Mouse (Mus musculus) stomach, postnatal 0 days (tissue): ENCODE measurements around the gene Epor. TPM values are rescaled to one million over a fixed set of nuclear protein-coding genes. Genes with fewer than 3 reads are reported as not detected.

Experiments used
- ATAC-seq: fragments of 200-750 bp; cut with Nextera tagmentation; 2 replicates; pipeline ENCODE4 v1.8.0; 2017; ENCODE audit not compliant: low FRiP score, low TSS enrichment
- DNase-seq: peaks from one replicate; pipeline ENCODE4 v3.0.0-alpha.2; 2016; ENCODE audit warnings: low spot score
- H3K27ac ChIP-seq: fragments of 300-500 bp; sonication (generic); replicated peaks from 2 replicates; pipeline ENCODE4 v1.5.1; 2014; ENCODE audit warnings: mild to moderate bottlenecking, control low read depth
- H3K27me3 ChIP-seq: fragments of 300-500 bp; sonication (generic); 2 replicates; pipeline ENCODE4 v1.6.1; 2014; ENCODE audit warnings: low read length; ENCODE audit not compliant: control insufficient read depth, insufficient read depth
- H3K36me3 ChIP-seq: fragments of 300-500 bp; sonication (generic); 2 replicates; pipeline ENCODE4 v1.6.1; 2014; ENCODE audit warnings: low read length, mixed read lengths; ENCODE audit not compliant: control insufficient read depth, insufficient read depth
- H3K4me1 ChIP-seq: fragments of 300-500 bp; sonication (generic); replicated peaks from 2 replicates; pipeline ENCODE4 v1.6.1; 2014; ENCODE audit warnings: antibody characterized with exemption; ENCODE audit not compliant: control insufficient read depth, insufficient read depth
- H3K4me2 ChIP-seq: fragments of 300-500 bp; sonication (generic); replicated peaks from 2 replicates; pipeline ENCODE4 v1.6.1; 2014; ENCODE audit warnings: low read depth, mild to moderate bottlenecking, control low read depth, moderate library complexity
- H3K4me3 ChIP-seq: fragments of 300-500 bp; sonication (generic); 2 replicates; pipeline ENCODE4 v1.5.1; 2014; ENCODE audit warnings: low read depth, low read length, control low read depth
- H3K9ac ChIP-seq: fragments of 300-500 bp; sonication (generic); 2 replicates; pipeline ENCODE4 v1.6.1; 2014; ENCODE audit warnings: mild to moderate bottlenecking, low read length, control low read depth, mixed read lengths
- H3K9me3 ChIP-seq: fragments of 300-500 bp; sonication (generic); 2 replicates; pipeline ENCODE4 v1.6.1; 2016; ENCODE audit warnings: low read length; ENCODE audit not compliant: control insufficient read depth
- CTCF ChIP-seq: IDR thresholded peaks from 2 replicates; pipeline ENCODE4 v1.5.1; 2016; ENCODE audit warnings: antibody characterized with exemption, low read depth, mild to moderate bottlenecking, moderate library complexity
- EP300 ChIP-seq: optimal IDR thresholded peaks from 2 replicates; pipeline ENCODE3; 2016; ENCODE audit warnings: antibody characterized with exemption
- WGBS: fragments of 180-500 bp; shearing (Covaris S2); extraction: QIAGEN DNeasy Blood & Tissue Kit; methylation state at CpG from one replicate; pipeline ENCODE4 v1.1.7; 2014; 5-methylcytosine and 5-hydroxymethylcytosine counted together
- polyA plus RNA-seq: library from polyadenylated mRNA; unstranded; fragments of >200 nt; fragmentation: Nextera tagmentation; extraction: Ambion mirVana; gene quantifications from 2 replicates; pipeline ENCODE4 v1.2.1, GENCODE M21; 2015

Epor gene
- polyA plus RNA-seq, 1 experiment from 2014 or later = 3.4 TPM

DNA sequence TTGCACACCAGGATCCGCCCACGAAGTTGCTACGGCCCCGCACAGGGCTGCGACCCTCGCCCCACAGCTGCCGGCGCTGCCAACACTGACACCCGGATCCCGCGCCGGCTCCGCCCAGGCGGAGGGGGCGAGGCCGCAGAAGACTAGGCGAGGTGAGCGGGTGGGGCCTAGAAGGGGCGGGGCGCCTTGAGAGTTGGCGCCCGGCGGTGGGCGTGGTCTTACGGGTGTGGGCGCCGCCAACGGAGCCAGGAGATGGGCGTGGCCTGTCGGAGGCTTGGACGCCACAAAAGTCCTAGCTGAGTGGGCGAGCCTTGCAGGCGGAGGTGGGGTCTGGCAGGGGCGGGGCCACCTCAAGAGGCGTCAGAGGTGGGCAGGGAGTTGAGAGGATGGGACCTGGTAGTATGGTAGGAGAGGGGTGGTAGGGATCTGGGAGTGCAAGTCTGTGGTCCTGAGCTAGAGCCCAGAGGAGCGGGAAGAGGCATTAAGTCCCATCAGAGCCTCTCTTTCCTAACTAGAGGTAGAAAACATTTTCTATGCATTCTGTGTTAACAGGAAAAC is 45.2 kb downstream of the Epor start, which contains the start of gene Rab3d:
Rab3d (minus strand) TSS at position 158 of the 558 bp plus-strand sequence.
- DNase-seq = peak; percentile 99
- Histone ChIP-seq H3K36me3 (peaks cover 3% of the 10 kb centered on the region; the same call in 1 of the 2 replicates), H3K27ac (peak within 1 kb of the TSS; percentile 99), H3K9me3 (no peaks in the 10 kb centered on the region), H3K27me3 (no peaks in the 10 kb centered on the region), H3K4me2 (peak within 1 kb of the TSS; percentile 90), H3K4me3 (peak within 1 kb of the TSS; percentile 74), H3K4me1 (no peaks in the 10 kb centered on the region), H3K9ac (peak within 1 kb of the TSS; percentile 92)
- TF ChIP-seq EP300 (no peak), CTCF (peak; percentile 13; the same call in 1 of the 2 replicates)
- ATAC-seq = peak; percentile 89
- 1% methylated on average over 30 of the region's 36 CpGs for WGBS

DNA sequence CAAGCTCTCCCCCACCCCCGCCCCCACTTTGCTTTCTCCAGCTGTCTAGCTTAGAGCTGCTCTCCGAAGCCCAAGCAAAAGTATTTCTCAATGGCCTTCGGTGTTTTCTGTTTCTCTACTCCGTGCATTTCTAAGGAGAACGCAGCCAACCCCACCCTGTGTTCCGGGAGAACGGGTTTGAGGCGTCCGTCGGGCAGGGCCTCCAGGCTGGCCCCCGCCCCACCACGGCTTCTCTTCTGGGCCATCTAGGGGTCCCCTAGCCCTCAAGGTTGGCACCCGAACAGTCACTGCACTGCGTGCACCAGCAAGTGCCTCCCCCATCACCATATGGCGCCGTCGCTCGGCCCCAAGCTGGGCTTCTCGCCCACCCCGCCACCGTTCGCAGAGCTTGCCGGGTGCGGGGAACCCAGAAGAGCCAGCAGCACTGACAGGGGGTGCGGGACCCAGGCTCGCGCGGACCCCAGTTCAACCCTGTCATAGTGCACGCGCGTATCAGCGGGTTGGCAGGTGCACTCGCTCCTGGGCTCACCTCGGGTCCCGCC is 45.7 kb downstream of the Epor start:
- Histone ChIP-seq H3K27ac (peak overlapping the region; percentile 99), H3K4me2 (peak overlapping the region; percentile 90), H3K9ac (peak overlapping the region; percentile 92), H3K4me1 (no peaks in the 10 kb centered on the region), H3K27me3 (no peaks in the 10 kb centered on the region), H3K9me3 (no peaks in the 10 kb centered on the region), H3K4me3 (peak overlapping the region; percentile 74), H3K36me3 (peaks cover 3% of the 10 kb centered on the region; the same call in 1 of the 2 replicates)
- DNase-seq (peak; percentile 55), ATAC-seq (peak; percentile 45)
- 2% methylated on average over 35 of the region's 35 CpGs for WGBS
- TF ChIP-seq EP300 = no peak
- no peak for TF ChIP-seq CTCF

DNA sequence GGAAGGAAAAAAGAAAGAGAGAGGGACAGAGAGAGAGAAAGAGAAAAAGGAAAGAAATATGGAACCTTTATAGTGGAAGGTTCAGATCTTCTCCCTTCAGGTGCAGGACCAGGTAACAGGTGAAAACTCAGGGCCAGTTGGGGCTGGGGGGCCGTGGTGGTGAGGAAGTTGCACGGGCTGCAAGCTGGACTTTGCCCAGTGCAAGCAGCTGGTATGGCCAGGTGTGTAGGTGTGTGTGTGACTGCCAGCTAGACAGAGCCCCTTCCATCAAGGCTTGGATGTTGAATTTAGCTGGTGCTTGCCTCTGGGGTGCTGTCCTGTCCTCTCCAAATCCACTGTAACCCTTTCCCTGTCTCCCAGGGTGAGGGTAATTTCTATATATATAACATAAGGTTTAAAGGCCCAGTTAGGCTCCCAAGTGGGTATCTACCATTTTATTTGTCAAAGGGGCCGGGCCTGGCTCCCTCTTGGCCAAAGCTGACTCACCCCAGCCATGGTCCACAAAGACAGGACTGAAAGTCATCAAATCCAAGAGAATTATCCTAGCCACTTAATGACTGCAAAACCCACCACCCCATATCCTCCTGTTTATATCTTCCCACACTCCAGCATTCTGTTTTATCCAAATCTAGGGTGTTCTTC is 46.3 kb downstream of the Epor start:
- whole genome bisulfite sequencing = 43% methylated on average over 3 of the region's 3 CpGs
- peak overlapping the region; percentile 92 for H3K9ac ChIP-seq
- peak; percentile 65 for ATAC-seq

DNA sequence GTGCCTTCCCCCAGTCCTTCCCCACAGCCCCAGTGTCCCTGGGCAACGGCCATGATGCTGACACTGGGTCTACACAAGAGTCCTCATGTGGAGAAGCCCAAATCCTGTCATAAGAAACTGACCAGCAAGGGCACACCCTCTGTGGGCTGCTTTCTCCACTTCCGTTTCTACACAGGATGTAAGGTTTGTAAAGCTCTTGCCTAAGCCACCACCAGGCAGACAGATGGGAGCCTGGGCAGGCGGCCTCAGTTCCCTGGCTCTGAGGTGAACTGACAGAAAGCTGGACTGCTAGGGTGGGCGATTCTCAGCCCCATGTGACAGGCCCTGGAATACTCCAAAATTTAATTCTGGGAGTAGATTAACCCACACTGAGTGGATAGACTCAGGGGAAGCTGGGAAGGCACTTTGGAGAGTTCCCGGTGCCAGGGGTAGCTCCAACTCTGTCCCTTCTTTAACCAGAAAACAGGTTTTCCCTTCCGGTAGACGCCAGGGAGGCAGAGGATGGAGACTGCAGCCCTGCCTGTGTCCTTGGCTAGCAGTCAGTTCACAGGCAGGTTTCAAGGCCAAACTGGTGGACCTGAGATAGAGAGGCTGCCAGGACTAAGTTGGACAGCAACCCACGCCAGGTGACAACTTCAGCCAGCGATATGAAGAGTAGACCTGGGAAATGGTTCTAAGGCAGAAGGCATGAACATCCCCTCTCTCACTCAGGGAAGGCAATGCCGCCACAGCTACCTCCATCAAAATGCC is 53.7 kb downstream of the Epor start:
- Histone ChIP-seq H3K4me3 (no peak overlapping the region), H3K9ac (no peak overlapping the region), H3K36me3 (peaks cover 10% of the 10 kb centered on the region; the same call in 1 of the 2 replicates), H3K27me3 (no peaks in the 10 kb centered on the region), H3K27ac (no peak overlapping the region), H3K4me2 (no peak overlapping the region), H3K4me1 (no peaks in the 10 kb centered on the region), H3K9me3 (no peaks in the 10 kb centered on the region)
- TF ChIP-seq CTCF = no peak
- no peak for TF ChIP-seq EP300
- DNase-seq (no peak), ATAC-seq (no peak)
- WGBS = 76% methylated on average over 10 of the region's 10 CpGs

More for the DNA sequence above, 46.3 kb downstream of the Epor start:
- Histone ChIP-seq H3K4me2 (peak overlapping the region; percentile 90), H3K4me1 (no peaks in the 10 kb centered on the region), H3K9me3 (no peaks in the 10 kb centered on the region), H3K4me3 (peak overlapping the region; percentile 74), H3K36me3 (peaks cover 3% of the 10 kb centered on the region; the same call in 1 of the 2 replicates), H3K27me3 (no peaks in the 10 kb centered on the region), H3K27ac (peak overlapping the region; percentile 99)
- peak; percentile 78 for DNase-seq
- TF ChIP-seq EP300 = no peak

Other genes with a start within 250 kb of the Epor start
- 28.9 and 30.4 TPM in 2 replicates for gene Ldlr, start 240.0 kb downstream of the Epor start, polyA plus RNA-seq
- 29.2 and 31.2 TPM in 2 replicates for gene Spc24, start 203.2 kb downstream of the Epor start, polyA plus RNA-seq
- 7.3 and 7.5 TPM in 2 replicates for gene Kank2, start 164.8 kb downstream of the Epor start, polyA plus RNA-seq
- gene Angptl8, start 128.0 kb downstream of the Epor start, polyA plus RNA-seq = 2.1 and 2.2 TPM in 2 replicates
- 13.5 and 14.1 TPM in 2 replicates for gene Dock6, start 110.9 kb downstream of the Epor start, polyA plus RNA-seq
- gene Rab3d, start 45.3 kb downstream of the Epor start, polyA plus RNA-seq = 130 and 137 TPM in 2 replicates
- 1.1 and 1.9 TPM in 2 replicates for gene Ccdc159, start 36.0 kb downstream of the Epor start, polyA plus RNA-seq
- 95.0 and 95.7 TPM in 2 replicates for gene Tmem205, start 36.0 kb downstream of the Epor start, polyA plus RNA-seq
- gene Plppr2, start 26.5 kb downstream of the Epor start, polyA plus RNA-seq = 2.7 and 4.1 TPM in 2 replicates
- 4.2 and 5.4 TPM in 2 replicates for gene Swsap1, start 7.8 kb downstream of the Epor start, polyA plus RNA-seq
- gene Rgl3, start 25.9 kb upstream of the Epor start, polyA plus RNA-seq = 2.7 and 2.9 TPM in 2 replicates
- 0.07 and 0.19 TPM in 2 replicates for gene Ccdc151, start 39.1 kb upstream of the Epor start, polyA plus RNA-seq
- gene Prkcsh, start 39.3 kb upstream of the Epor start, polyA plus RNA-seq = 45.0 and 48.4 TPM in 2 replicates
- gene Elavl3, start 88.5 kb upstream of the Epor start, polyA plus RNA-seq = 0.73 and 1.1 TPM in 2 replicates
- not detected in 2 replicates for gene Gm49318, start 107.8 kb upstream of the Epor start, polyA plus RNA-seq
- gene Zfp653, start 107.9 kb upstream of the Epor start, polyA plus RNA-seq = 4.4 and 5.5 TPM in 2 replicates
- 31.7 and 33.1 TPM in 2 replicates for gene Ecsit, start 121.9 kb upstream of the Epor start, polyA plus RNA-seq
- 851 and 1,082 TPM in 2 replicates for gene Cnn1, start 135.7 kb upstream of the Epor start, polyA plus RNA-seq
- gene Elof1, start 153.7 kb upstream of the Epor start, polyA plus RNA-seq = 119 TPM in 2 replicates
- 41.5 and 42.9 TPM in 2 replicates for gene Acp5, start 172.2 kb upstream of the Epor start, polyA plus RNA-seq
- 99.2 and 106 TPM in 2 replicates for gene Pigyl, start 193.3 kb upstream of the Epor start, polyA plus RNA-seq
- 0.47 and 0.61 TPM in 2 replicates for gene Zfp872, start 224.6 kb upstream of the Epor start, polyA plus RNA-seq